Mouse (Mus musculus): ENCODE data around the gene Hist2h3c1.
A peak's percentile ranks its signal among the peaks of the same experiment; 100 is the strongest.
"Not testable (repeated sequence)": the region's sequence is repeated elsewhere in the genome, so short reads cannot be mapped to it uniquely, and the experiment has no call there.

Hist2h3c1 gene

DNA sequence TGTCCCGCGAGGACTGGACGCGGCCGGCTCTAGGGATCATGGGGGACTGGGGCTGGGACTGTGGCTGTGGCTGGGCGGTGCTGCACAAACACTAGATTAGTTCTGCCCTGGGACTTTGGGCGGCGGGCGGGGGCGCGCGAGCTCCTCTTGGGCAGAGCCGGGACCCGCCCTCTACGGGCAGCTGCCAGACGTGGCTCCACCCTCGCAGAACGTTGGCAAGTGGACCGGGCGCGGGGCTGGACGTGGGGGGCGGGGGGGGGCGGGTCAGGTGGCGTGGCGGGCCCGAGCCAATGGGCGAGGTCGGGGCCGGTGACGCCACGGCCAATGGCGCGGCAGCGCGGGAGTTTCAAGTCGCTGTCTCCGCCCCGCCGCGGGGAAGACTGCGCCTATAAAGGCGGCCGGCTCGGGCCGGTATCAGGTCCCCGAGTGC is at the start of gene Hist2h3c1:
TSS of gene Hist2h3c1 (plus strand) at position 259 of the 430 bp plus-strand sequence.
- DNase-seq (ENCODE audit: low read depth, low spot score), result not testable (repeated sequence)

GRCm38 (mm10) chr3:96197129-96197749 is 49.2 kb upstream of the Hist2h3c1 start:
- peak; percentile 96 for DNase-seq (ENCODE audit: low read depth, low spot score)

GRCm38 (mm10) chr3:96198181-96198580 is 48.3 kb upstream of the Hist2h3c1 start:
- DNase-seq (ENCODE audit: low read depth, low spot score), result no peak

- DNase-seq (ENCODE audit: low read depth, low spot score), result not testable (repeated sequence)
These were observed 47.8 kb upstream of the Hist2h3c1 start for GRCm38 (mm10) chr3:96198601-96199251.

DNA sequence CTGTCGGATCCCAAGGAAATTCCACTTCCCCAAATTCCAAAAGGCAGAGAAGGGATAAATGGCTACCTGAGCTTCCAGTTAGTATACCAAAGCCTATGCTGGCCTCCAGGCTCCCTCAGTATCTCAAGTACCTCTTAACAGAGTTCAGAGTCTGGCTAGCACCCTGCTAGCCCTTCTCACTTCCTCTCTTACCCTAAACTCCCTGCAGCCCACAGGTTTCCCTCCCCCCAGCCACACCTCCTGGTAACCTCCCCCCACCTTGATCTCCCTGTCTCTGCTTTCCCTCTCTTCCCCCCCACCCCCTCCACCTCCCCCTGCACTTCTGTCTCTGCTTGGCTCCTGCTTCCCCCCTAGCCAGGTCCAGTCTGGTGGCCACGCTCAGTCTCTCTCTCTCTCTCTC is 46.8 kb upstream of the Hist2h3c1 start:
- DNase-seq (ENCODE audit: low read depth, low spot score), result no peak

DNA sequence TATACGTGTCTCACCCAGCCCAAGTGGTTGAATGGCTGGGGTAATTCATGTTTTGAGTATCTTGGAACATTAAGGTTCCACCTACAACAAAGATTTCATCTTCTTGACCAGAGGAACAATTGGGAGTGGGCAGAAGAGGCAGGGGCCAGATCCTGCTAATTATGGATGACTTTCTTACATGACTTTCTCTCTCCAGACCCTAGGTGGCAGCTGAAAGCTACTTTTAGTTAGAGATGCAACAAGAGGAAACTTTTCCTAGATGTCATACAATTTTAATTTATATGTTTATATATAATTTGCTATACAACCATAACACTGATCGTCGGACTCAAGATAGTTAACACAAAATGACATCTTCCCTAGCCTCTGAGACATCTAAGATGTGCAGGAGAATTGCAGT is 38.7 kb upstream of the Hist2h3c1 start:
- no peak for DNase-seq (ENCODE audit: low read depth, low spot score)

DNA sequence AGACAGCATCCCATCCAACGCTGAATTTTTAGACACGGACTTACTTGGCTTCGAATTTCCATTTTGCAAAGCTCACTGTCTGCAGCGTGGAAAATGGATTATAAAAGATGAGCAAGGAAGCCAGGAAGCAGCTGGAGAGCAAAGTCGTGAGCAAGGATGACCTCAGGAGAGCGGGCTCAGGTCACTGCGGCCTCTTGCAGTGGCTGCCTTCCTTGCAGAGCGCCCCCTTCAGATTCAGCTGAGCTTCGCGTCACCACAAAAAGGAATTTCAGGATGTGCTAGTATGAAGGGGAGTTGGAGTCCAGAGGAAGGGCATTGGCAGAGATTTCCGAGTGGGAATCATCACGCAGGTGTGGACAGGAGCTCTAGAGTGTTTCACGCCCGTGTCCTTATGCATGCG is 37.2 kb upstream of the Hist2h3c1 start:
- no peak for DNase-seq (ENCODE audit: low read depth, low spot score)

- DNase-seq (ENCODE audit: low read depth, low spot score), result no peak
These were observed 27.3 kb upstream of the Hist2h3c1 start for GRCm38 (mm10) chr3:96219191-96219641.

- peak; percentile 98 for DNase-seq (ENCODE audit: low read depth, low spot score)
These were observed 26.8 kb upstream of the Hist2h3c1 start, which contains the start of the genes Bola1 and Hist2h2ab for GRCm38 (mm10) chr3:96219661-96220130. Gene Bola1 (minus strand): TSS chr3:96219709. Gene Hist2h2ab (plus strand): TSS chr3:96219865.

GRCm38 (mm10) chr3:96220131-96220764 is 26.2 kb upstream of the Hist2h3c1 start:
- not testable (repeated sequence) for DNase-seq (ENCODE audit: low read depth, low spot score)

GRCm38 (mm10) chr3:96220765-96221639 is 25.5 kb upstream of the Hist2h3c1 start, which contains the start of the genes Hist2h2ac and Hist2h2be:
Gene Hist2h2ac (minus strand): TSS chr3:96220880.
Gene Hist2h2be (plus strand): TSS chr3:96221119.
- peak; percentile 97 for DNase-seq (ENCODE audit: low read depth, low spot score)

DNA sequence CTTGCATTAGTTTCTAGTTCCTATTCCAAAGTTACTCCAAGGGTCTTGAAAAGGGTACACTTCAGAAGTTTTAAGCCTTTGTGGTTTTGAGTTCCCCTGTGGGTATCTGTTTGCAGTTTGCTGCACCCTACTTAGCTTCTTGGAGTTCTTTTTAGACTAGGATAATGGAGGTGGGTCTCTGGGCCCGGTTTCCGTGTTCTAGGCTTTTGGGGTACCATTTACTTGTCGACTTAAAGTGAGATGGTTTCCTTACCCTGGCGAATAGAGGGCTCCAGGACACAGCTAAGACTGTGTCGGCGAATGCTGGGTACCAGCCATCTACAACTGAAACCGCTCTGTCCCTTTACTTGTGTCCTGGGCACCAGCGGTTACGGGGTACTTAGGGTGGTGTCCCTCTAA is 24.8 kb upstream of the Hist2h3c1 start:
- DNase-seq (ENCODE audit: low read depth, low spot score), result no peak

- no peak for DNase-seq (ENCODE audit: low read depth, low spot score)
These were observed 23.7 kb upstream of the Hist2h3c1 start for GRCm38 (mm10) chr3:96222774-96223173.

DNA sequence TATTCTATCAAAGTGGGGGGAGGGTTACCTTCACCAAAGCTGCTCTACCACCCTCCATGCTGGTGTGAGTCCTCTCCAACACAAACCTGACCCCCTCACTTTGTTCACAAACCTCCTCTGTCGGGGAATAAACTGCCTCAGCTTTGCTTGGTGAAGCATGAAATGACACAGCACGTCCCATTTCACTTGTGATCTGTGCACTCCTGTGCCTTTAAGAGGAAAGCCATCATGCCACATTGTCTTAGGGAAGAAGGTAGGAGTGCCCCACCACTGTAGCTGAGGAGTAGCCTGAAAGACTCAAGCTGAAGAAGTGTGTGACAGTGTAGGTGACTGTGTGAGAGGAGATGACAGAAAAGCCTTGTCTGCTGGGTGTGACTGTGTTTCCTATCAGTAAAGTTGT is 21.1 kb upstream of the Hist2h3c1 start:
- no peak for DNase-seq (ENCODE audit: low read depth, low spot score)

- no peak for DNase-seq (ENCODE audit: low read depth, low spot score)
These were observed 19.5 kb upstream of the Hist2h3c1 start for GRCm38 (mm10) chr3:96226695-96227648.

- no peak for DNase-seq (ENCODE audit: low read depth, low spot score)
These were observed 17.7 kb upstream of the Hist2h3c1 start for GRCm38 (mm10) chr3:96228828-96229227.

DNA sequence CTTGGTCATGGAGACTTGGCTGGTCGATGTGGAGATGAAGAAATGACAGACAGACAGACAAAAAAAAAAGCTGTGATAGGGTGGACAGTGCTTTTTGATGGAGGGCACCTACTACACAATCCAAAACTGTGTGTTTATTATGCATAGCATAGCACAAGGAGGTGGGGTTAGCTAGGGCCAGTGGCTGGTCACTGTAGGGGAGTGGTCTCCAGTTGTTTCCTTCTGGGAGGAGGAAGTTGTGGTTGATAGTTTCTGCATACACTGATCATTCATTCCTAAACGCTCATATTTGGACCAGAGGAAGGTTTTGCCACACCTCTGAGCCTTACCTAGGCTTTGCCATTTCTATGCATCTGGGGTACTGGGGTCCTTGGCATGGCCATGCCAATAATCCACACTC is 16.1 kb upstream of the Hist2h3c1 start:
- DNase-seq (ENCODE audit: low read depth, low spot score), result no peak

DNA sequence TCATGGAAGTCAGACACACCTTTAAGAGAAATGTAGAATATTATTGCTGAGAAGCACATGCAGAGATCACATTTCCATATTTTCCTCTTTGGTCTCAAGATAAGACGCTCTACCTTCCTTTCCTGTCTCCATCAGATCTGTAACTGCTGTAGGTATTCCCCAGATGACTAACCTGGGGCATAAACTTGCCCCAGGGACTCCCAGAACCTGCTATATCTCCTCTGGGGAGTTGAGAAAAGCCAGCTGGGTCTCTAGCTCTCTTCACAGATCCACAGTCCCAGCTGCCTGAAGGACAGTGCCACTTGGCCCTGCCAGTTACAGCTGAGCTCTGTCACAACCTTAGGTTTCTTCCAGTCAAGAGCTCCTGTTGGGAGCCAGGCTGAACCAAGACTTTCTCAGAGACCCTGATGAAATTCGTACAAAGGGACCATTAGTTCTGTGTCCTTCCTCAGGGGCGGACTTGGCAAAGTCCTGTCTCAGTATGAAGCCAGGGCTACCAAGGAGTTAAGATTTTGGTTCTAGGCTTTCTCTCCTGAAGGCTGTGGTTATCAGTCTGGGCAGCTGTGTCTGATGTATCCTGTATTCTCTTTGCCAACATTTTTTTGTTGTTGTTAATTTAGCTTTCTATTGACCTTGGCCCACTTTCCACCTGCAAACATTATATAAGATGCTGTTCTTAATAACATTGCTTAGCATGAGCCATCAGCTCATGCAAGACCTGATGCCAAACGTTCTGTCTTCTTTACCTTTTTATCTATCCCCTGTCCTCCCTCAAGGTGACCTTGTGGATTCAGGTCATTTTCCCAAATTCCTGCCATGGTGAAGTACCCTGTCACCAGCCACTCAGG is 15.4 kb upstream of the Hist2h3c1 start:
- DNase-seq (ENCODE audit: low read depth, low spot score), result no peak

GRCm38 (mm10) chr3:96231758-96232120 is 14.7 kb upstream of the Hist2h3c1 start:
- no peak for DNase-seq (ENCODE audit: low read depth, low spot score)

All from telencephalon, adult 2 months (tissue).